Mouse (Mus musculus): ENCODE data around the gene Gsap.

DNA sequence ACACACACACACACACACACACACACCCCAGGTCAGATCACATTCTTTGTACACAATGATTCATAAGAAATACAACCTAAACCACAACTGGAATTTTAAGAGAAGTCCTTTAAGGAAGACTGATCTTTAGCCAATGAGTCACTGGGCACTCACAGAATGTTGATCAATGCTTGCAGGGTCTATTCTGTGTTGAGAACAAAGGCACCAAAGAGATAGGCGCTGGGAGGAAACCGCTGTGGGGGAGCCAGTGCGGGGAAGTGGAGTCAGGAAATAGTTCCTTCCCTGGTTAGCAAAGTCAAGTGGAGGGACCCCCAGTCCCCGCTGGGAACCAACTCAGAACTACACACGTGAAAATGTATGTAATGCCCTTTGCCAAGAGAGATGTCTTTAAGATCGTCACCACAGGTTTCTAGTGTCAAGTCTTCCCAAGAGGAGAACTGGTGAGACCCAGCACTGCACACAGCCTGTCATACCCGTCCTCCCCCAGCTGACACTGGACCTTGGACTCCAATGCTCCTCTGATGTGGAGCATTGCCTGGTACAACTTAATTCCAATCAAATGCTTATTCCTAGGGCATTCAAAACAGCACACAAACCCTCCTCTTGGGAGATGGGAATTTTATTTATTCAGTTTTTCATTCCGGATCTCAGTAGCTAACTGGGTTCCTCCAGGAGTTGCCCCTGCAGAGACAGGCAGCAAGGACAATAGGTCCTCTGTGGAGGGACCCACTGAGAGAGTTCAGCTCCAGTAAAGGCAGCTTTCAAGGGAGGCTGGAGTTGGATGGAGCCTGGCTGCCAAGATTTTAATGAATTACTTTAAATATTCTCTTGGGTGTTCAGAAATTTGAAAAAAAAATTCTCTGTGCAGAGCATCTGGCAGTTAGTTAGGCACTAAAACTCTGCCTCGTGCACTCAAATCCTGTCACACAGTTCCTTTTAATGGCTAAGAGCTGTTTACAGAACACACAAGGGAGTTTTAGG lies 10.6 kb upstream of the Gsap start:
- no peak for TF ChIP-seq MYOD1 (IDR thresholded peaks at IDR 0.05; ENCODE audit: control insufficient read depth, insufficient read length, low read depth)
- no peak for TF ChIP-seq CTCF (IDR thresholded peaks at IDR 0.05; ENCODE audit: control insufficient read depth, insufficient read depth, insufficient read length)

Measured in C2C12 (cell line).